8 mouse cellular contexts compared by ENCODE assay signal in the genomic region with DNA sequence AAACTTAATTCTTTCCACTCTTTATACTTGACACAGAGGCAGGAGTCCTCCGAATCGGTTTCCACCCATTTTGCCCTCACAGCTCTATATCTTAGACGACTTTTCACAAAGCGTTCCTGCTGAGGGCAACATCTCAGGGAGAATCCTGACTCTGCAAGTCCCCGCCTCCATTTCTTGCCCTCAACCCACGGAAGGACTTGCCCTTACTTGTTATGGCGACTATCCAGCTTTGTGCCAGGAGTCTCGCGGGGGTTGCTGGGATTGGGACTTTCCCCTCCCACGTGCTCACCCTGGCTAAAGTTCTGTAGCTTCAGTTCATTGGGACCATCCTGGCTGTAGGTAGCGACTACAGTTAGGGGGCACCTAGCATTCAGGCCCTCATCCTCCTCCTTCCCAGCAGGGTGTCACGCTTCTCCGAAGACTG. TPM values are rescaled to one million over a fixed set of nuclear protein-coding genes. Genes with fewer than 3 reads are reported as not detected.
DNase-seq lines count a peak whose midpoint lies in the region; ATAC-seq and TF ChIP-seq lines count a peak whose summit lies in the region.

A gene (minus strand): TSS at position 165 of the 424 bp plus-strand sequence.
A gene (plus strand): TSS at position 269 of the 424 bp plus-strand sequence.

- no peak for TF ChIP-seq CTCF in gastrocnemius, adult 2 months (IDR thresholded peaks at IDR 0.05)
- no peak for TF ChIP-seq CTCF in hindbrain, postnatal 0 days (IDR thresholded peaks at IDR 0.05; ENCODE audit: low read depth)
- TF ChIP-seq CTCF in left cerebral cortex, adult 2 months (IDR thresholded peaks at IDR 0.05), result no peak

- H3K4me2 ChIP-seq in hindbrain, postnatal 0 days (ENCODE audit: low read depth, low read length), result peak within 1 kb of the TSS; percentile 90

- ATAC-seq in common myeloid progenitor, adult 5-6 weeks (replicated peaks; ENCODE audit: low read depth, poor library complexity, severe bottlenecking), result peak; percentile 55
- peak; percentile 73 for ATAC-seq in hindbrain, postnatal 0 days
- peak; percentile 69 for ATAC-seq in megakaryocyte, adult 5-6 weeks (ENCODE audit: poor library complexity, severe bottlenecking)

- H3K9me3 ChIP-seq in hindbrain, postnatal 0 days (ENCODE audit: low read length), result no peaks in the 10 kb centered on the region

- peaks cover 10% of the 10 kb centered on the region for H3K4me1 ChIP-seq in hindbrain, postnatal 0 days (ENCODE audit: insufficient read depth, low read length)

- H3K36me3 ChIP-seq in hindbrain, postnatal 0 days (ENCODE audit: insufficient read depth, low read length), result no peaks in the 10 kb centered on the region

- H3K27ac ChIP-seq in gastrocnemius, adult 2 months, result peak within 1 kb of the TSS; percentile 99
- peak within 1 kb of the TSS; percentile 96 for H3K27ac ChIP-seq in hindbrain, postnatal 0 days
- H3K27ac ChIP-seq in left cerebral cortex, adult 2 months, result peak within 1 kb of the TSS; percentile 97

- peak within 1 kb of the TSS; percentile 76 for H3K9ac ChIP-seq in hindbrain, postnatal 0 days (replicated peaks; ENCODE audit: low read length)

- intact Hi-C loops in gastrocnemius, adult 2 months (cut with DNase I), result loop anchor here (2.0 kb wide), 1 partner anchor 83 kb away; a partner anchor contains a TSS
- intact Hi-C loops in left cerebral cortex, adult 2 months (cut with DNase I), result loop anchor here (5.0 kb wide), 1 partner anchor 163 kb away; no protein-coding TSS in a partner anchor

- peak within 1 kb of the TSS; percentile 92 for H3K4me3 ChIP-seq in gastrocnemius, adult 2 months
- peak within 1 kb of the TSS; percentile 80 for H3K4me3 ChIP-seq in hindbrain, postnatal 0 days (ENCODE audit: low read length)
- peak within 1 kb of the TSS; percentile 91 for H3K4me3 ChIP-seq in left cerebral cortex, adult 2 months

- H3K27me3 ChIP-seq in hindbrain, postnatal 0 days (ENCODE audit: insufficient read depth, low read length), result no peaks in the 10 kb centered on the region

- WGBS in hindbrain, postnatal 0 days, result under 1% methylated on average over 13 of the region's 13 CpGs

- DNase-seq in ZHBTc4 (ENCODE audit: low read depth, low spot score), result peak; percentile 97
- peak; percentile 92 for DNase-seq in gastrocnemius, adult 2 months
- DNase-seq in hindbrain, postnatal 0 days (ENCODE audit: low spot score), result peak; percentile 97
- DNase-seq in left cerebral cortex, adult 2 months (ENCODE audit: extremely low spot score in 1 of 2, low spot score in 2 of 2), result peak; percentile 82 to 87
- DNase-seq in right cerebral cortex, adult 2 months (ENCODE audit: low spot score in 2 of 2), result peak; percentile 88 to 93
- DNase-seq in urinary bladder, postnatal 14 days (ENCODE audit: low spot score), result peak; percentile 90

RNA-seq across cellular contexts. Expression of the first gene that starts in this region (rescaled TPM):
- total RNA-seq in common myeloid progenitor, adult 5-6 weeks (2017), result 5.0 and 8.0 TPM in 2 replicates
- 1 to 10 TPM; 3.2 to 3.4 TPM for total RNA-seq in gastrocnemius, adult 2 months (2021)
- total RNA-seq in hindbrain, postnatal 0 days (2014; rRNA removed), result 16.4 and 19.4 TPM in 2 replicates
- 12.8 and 13.8 TPM in 2 replicates for polyA plus RNA-seq in hindbrain, postnatal 0 days (2015; fragmentation: Nextera tagmentation; extraction: Ambion mirVana)
- total RNA-seq in left cerebral cortex, adult 2 months (2021), result 10 to 100 TPM in 1 of 2 experiments, 1 to 10 TPM in 1; 7.6 to 10.5 TPM
- 11.8 and 12.2 TPM in 2 replicates for total RNA-seq in megakaryocyte, adult 5-6 weeks (2015)
- 5.3 and 5.9 TPM in 2 replicates for total RNA-seq in megakaryocyte, adult 5-6 weeks (2017)

RNA-seq across cellular contexts. Expression of the second gene that starts in this region (rescaled TPM):
- 78.8 and 104 TPM in 2 replicates for total RNA-seq in common myeloid progenitor, adult 5-6 weeks (2017)
- 10 to 100 TPM; 12.9 to 16.5 TPM for total RNA-seq in gastrocnemius, adult 2 months (2021)
- total RNA-seq in hindbrain, postnatal 0 days (2014; rRNA removed), result 33.5 and 41.5 TPM in 2 replicates
- 36.6 and 37.4 TPM in 2 replicates for polyA plus RNA-seq in hindbrain, postnatal 0 days (2015; fragmentation: Nextera tagmentation; extraction: Ambion mirVana)
- 10 to 100 TPM; 23.7 TPM for total RNA-seq in left cerebral cortex, adult 2 months (2021)
- 59.2 and 64.7 TPM in 2 replicates for total RNA-seq in megakaryocyte, adult 5-6 weeks (2015)
- total RNA-seq in megakaryocyte, adult 5-6 weeks (2017), result 21.8 and 28.3 TPM in 2 replicates

Comparison
In these comparisons a context has a peak if more than half of its experiments do, and no peak if none do; other contexts are left out.
1. Peak in every context shown above with its lines: DNase-seq, ATAC-seq, H3K4me3 ChIP-seq and H3K27ac ChIP-seq.